Mouse (Mus musculus): ENCODE data around the gene Atraid.

Atraid gene

DNA sequence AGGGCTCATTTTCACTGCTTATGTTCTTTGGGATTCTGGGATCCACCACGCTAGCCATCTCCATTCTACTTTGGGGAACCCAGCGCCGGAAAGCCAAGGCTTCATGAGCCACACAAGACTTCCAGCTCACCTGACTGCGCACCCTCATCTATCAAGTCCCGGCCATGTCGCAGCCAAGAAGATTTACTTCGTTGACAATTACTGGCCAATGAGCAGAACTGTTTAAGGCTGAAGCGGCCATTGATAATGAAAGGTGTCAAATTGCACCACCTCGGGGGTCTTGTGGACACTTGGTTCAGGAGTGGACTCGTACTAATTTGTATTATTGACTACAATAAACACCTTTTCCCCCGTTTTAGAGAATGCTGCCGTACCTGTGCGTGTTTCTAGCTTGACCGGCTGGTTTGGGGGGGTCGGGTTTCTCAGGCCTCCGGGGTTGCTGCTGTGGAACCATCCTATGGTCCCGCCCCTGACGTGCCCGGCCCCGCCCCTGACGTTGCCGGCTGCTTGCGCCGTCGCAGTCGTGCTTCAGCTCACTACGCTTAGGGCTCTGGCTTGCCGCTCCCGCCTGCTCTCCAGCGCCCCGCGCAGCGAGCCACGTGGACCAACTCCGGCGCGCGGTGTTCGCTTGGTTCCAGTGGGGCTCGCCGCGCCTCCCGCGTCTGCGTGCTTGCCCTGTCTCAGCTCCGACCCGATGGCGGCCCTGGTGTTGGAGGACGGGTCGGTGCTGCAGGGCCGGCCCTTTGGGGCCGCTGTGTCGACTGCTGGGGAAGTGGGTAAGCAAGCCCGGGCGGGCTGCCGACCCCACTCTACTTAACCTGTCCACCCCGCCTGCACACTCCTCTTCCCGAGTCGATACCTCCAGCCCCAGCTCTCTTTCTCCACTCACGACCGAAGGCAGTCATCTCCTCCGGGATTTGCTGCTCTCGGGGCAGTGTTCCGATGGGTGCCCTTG is 6.4 kb downstream of the Atraid start, which contains the start of gene Cad:
Gene Cad (plus strand): TSS at position 520 of the 955 bp plus-strand sequence.
- under 1% methylated on average over 64 of the region's 64 CpGs for WGBS

DNA sequence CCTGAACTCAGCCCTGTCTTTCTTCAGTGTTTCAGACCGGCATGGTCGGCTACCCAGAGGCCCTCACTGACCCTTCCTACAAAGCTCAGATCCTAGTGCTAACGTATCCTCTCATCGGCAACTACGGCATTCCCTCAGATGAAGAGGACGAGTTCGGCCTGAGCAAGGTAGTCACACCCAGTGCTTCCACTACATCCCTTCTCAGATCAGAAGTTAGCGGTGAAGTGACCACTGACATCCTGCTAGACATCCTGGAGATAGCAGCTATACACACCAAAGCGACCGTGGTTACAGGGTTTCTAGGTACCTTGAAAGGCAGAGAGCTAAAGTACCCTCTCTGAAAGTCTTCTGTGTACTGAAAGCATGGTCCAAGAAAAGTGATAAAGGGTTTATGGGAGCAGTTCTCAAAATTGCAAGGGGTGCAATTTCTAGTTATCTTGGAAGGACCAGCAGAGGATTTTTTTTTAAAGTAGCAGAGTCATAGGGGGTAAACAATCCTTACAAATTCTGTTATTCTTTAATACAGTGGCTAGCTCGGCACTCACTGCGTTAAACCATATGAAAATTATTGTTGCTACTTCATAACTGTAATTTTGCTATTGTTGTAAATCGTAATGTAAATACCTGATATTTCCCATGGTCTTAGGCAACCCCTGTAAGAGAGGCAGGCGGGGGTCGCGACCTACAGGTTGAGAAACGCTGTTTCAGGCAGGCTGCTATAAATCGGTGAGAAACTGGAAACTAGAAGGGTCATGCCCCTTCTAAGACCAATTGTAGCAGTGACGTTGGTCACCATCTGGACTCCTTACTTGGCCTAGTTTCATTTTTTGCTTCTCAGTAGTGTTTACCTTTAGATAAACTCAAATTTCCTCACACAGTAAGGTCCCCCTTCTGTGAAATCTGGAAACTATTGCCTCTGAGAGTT is 7.4 kb downstream of the Atraid start:
- 41% methylated on average over 19 of the region's 19 CpGs for WGBS

DNA sequence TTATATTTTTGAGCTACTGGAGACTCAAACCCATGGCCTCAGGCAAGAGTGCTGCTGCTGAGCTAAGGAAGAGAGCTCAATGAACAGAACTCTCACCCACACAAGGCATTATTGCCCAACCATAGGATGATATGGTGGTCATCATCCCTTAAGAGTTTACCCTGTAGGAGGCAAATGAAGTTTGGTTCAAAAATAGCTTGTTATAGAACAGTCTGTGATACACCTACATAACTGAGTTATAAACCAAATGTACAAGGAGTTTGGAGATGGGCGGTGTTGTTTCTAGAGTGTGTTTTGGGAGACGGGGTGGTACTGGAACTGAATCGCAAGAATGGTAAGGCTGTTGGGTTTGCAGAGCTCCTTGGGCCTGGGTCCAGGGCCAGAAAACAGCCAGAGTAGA is 21.7 kb downstream of the Atraid start:
- whole genome bisulfite sequencing: 62% methylated on average over 3 of the region's 3 CpGs

DNA sequence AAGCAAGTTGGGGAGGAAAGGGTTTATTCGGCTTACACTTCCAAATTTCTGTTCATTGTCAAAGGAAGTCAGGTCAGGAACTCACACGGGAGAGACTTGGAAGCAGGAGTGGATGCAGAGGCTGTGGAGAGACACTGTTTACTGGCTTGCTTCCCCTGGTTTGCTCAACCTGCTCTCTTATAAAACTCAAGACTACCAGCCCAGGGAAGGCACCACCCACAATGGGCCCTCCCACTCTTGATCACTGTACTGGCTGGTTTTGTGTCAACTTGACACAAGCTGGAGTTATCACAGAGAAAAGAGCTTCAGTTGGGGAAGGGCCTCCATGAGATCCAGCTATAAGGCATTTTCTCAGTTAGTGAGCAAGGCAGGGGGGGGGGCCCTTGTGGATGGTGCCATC is 22.9 kb downstream of the Atraid start:
- WGBS: 64% methylated on average over 2 of the region's 2 CpGs

DNA sequence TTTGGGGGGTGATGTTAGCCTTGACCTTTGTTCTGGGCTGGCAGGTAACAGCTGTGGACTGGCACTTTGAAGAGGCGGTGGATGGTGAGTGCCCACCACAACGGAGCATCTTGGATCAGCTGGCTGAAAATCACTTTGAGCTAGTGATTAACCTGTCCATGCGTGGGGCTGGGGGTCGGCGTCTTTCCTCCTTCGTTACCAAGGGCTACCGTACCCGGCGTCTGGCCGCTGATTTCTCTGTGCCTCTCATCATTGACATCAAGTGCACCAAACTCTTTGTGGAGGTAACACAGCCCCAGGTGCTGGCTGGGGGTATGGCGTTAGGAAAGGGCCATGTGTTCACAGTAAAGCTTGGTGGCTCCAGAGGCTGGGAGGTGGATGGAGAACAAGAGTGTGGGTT is 23.7 kb downstream of the Atraid start:
- 94% methylated on average over 11 of the region's 11 CpGs for WGBS

DNA sequence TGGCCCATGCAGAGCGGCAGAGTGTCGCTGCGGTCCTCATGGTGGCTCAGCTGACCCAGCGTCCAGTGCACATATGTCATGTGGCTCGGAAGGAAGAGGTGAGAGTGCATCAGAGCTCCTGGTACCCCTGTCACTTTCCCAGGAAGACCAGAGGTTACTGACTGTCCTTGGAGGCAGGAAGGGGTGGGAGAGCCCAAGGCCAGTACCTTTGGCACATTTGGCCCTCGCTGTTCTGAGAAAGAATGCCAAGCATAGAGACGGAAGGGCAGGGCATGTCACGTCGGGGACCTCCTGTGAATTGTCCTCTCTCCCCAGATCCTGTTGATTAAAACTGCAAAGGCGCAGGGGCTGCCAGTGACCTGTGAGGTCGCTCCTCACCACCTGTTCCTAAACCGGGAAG is 25.1 kb downstream of the Atraid start:
- WGBS: 89% methylated on average over 12 of the region's 12 CpGs

DNA sequence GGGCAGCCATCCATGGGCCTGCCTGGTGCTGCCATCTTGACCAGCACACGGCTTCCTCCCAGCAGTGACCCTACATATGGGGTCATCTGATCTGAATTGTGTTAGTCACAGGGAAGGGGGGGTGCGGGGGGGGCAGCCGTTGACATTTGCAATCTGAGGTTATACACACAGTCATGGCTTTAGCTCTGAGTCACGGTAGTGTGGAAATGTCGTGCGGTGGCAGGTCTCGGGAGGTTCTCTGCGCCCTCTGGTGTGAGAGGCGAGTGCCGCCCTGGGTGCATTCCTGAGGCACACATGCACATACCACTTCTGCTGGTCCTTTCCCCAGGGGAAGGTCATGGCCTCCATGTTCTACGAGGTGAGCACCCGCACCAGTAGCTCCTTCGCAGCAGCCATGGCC is 28.2 kb downstream of the Atraid start:
- 90% methylated on average over 13 of the region's 13 CpGs for WGBS

DNA sequence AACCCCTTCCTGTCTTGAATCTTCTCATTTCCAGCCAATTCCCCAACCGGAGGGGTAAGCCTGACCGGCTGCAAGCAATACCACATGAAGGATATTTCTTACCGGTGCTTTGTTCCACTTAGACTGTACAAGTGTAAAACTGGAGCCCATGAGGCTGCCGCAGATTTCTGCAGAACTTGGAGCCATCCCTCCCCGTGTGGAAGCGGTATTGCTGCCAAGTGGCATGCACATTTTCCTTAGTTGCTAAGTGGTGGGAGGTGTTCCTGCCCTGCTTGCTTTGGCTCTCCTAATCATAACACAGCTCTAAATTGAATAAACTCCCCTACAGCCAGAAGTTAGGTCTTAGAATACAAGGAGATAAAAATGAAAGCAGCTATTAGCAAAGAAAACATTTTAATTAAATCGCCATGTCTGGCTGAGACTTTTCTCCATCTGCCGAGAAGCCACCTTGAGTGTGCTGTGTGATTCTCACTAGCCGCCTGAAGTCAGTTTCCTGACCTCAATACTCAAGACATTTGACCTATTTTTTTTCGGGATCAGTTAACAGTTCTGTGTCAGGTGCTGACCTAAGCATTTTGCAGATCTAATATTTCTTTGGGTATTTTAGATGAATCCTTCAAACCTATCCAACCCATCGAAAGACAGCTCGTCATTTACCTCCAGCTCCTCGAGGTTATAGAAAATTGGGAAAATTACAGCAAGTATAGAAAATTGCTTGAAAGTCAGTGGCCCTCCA is 32.1 kb downstream of the Atraid start:
- WGBS: 41% methylated on average over 13 of the region's 13 CpGs

DNA sequence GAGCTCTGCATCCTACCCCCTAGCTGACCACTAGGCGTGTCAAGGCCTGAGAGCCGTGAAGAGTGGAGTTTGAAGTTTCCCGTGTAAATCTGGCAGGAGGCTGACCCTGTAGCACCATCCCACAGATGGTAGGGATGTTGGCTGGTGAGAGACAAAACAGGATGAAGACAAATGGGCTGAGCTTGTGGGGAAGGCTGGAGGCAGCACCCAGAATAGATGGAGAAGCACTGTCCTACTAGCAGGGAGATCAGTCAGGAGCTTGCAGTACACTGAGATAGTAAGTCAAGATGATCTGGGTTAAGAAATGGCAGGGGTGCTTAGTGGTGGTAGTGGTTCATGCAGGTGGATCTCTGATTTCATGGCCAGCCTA is 32.7 kb downstream of the Atraid start:
- 41% methylated on average over 3 of the region's 3 CpGs for WGBS

DNA sequence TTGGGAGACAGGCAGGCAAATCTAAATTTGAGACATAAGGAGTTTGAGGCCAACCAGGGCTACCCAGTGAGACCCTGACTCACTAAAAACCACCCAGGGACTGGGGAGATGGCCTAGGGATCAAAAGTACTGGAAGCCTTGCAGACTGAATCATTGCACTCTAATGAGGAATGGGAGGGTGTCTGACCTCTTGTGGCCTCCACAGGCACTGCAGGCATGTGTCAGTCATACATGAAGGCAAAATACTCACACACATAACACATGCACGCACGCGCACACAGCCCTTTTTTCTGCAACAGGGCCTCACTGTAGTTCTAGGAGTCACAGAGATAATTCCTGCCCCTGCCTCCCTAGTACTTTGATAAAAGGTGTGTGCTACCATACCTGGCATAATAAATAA is 33.3 kb downstream of the Atraid start:
- WGBS: 83% methylated on average over 3 of the region's 3 CpGs

DNA sequence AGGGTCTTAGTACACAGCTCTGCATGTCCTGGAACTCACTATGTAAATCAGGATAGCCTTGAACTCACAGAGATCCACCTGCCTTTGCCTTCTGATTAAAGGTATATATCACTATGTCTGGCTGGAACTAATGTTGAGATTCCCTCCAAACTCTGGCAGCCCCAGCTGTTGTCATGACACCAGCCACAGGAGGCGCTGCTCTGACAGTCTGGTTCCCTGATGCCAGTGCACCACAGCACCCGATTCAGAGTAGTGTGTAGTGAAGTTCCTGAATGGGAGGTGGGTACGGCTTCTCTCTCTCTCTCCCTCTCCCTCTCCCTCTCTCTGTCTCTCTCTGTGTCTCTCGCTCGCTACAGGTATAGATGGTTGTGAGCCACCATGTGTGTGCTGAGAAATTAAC is 34.2 kb downstream of the Atraid start:
- WGBS: 16% methylated on average over 5 of the region's 5 CpGs

DNA sequence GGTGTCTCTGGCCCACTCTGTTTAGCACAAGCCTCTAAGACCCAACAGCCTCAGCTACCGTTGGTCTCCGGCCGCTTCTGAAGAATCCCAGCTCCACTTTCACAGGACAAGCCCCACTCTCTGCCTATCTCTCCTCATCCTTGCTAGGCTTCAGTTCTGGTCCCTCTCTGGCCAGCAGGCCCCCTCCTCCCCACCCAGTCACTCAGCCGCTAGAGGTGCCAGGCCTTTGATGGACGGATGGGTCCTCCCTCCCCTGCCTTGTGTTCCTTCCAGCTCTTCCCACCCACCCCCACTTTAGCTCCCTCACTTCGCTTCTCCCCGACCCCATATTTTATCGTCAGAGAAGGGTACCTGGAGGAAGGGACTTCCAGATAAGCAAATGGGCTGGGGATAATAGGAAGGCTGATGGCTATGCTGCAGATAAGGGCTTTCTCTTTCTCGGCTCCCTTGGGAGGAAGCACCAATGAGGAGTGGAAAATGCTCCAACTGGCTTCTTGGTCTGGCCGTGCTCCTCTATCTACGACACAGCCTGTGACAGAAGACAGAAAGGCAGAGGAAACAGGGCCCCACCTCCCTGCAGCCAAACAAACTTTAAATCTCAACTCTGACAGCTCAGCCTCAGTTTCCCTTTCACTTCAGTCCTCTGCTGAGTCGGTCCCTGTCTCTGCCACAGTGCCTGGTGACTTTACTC is 35.0 kb downstream of the Atraid start:
- 50% methylated on average over 12 of the region's 12 CpGs for WGBS

DNA sequence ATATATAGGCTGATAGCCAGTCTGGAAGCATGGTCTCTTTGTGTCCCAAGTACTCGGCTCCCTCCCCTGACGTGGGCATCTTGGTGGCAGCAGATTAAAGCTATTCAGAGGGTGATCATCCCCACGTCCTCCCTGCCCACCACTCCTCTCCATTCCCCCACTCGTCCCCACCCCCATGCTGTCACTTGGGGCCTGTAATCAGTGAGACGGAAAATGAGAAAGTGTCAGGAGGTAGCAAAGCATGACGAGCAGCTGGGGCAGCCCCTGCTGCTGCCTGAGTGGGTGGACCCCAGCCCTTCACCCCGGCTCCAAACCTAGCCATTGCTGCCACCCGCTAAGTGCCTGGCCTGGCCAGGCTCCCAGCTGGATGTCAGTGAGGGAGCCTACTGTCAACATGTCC is 35.8 kb downstream of the Atraid start:
- WGBS: 23% methylated on average over 8 of the region's 8 CpGs

DNA sequence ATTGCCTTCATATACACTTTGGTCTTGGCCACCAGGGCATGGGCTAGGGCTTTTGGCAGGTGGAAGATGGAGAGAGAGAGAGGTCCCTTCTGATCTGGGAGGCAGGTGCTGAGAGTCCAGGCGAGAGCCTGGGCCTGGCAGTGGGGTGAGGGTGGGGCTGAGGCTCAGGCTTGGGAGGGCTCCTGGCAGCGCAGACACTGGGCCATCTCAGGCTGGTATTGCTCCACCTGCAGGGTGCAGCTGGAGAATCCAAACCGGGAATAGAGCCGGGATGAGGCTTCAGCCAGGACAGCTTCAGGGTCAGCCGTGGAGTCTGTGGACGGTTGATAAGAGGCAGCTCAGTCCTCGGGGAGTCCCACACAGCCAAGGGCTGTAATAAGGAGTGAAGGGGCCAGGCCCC is 38.5 kb downstream of the Atraid start:
- WGBS: 52% methylated on average over 7 of the region's 7 CpGs

DNA sequence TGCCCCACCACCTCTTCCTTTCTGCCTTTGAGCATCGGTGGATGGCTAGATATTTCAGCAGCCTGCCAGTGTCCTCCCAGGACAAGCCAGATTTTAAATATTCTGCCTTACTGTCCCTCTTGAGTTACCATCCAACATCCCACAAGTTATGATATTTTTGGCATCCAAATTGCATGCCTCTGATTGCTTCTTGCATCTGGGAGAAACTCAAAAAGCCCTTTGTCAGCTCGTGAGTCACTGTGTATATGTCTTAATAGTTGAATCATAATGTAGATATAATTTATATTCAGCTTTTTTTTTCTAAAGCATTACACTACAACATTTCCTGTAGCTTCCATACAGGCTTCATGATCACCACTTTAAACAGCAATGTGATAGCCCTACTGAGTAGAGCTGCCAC is 39.0 kb downstream of the Atraid start:
- 37% methylated on average over 2 of the region's 2 CpGs for WGBS

DNA sequence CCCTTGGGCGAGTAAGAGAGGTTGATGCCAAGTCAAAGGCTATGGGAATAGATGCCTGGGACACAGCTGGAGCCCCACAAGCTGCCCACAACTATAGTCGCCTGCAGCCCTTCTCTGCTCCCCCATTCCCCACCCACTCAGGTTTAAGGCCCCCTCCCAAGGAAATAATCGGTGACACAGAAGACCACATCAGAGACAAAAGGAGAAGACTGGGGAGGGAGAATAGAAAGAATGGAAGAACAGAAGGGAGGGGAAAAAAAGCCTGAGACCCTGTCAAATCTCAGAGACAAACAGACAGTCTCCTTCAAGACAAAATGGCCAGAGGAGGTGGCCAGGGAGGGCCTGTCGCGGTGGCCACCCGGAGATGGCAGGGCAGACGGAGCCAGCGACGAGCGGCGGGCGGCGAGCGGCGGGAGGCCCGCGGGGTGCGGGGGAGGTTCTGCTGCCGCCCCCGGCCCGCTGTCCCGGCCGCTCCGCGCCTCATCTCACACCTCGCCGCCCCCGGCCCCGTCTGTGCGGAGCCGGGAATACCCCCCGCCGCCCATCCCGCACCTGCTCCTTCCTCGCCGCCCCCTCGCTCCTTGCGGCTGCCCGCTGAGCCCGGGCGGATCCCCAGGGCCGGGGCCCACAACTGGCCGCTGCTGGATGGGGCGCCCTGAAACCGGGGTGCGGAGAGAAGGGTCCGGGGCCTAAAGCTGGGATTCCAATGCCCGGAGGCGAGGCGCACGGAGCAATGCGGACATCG is 44.3 kb downstream of the Atraid start:
- 7% methylated on average over 51 of the region's 53 CpGs for WGBS

DNA sequence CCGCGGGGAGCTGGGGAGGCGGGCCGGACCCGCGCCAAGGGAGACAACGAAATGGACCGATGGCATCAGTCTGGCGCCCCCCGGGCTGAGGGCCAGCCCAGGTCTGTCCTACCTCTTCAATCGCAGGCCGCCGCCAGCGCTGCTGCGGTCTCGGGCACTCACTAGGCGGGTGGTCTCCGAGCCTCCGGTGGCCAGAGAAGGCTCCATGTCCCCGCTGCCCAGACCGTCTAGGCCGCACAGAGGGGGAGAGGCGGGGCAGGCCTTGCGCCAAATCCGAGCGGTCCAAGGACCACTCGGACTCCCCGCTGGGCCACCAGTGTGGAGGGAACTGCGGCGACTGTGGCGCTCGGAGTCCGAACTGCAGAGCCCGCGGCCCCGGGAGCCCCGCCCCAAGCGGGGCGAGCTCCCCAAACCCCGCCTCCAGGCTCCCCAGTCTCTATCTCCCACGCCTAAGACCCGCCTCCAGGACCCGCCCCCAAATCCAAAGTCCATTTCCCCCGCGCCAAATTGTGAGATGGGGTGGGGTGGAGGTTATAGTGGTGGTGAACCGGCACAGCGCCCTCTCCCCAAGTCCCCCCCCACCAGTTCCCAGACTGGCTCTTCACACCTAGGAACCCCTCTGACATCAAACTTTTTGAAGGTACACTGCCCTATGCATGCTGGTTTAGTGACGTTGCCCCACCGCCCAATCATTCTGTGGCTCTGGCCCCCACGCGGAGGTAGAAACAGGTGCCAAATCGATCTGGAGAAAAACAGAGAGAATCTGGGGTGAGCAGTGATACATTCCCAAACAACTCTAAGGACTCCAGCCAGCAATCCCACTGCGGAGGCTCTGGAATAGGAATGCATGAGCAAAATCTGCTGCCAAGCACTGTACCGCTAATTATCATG is 45.3 kb downstream of the Atraid start:
- WGBS: under 1% methylated on average over 54 of the region's 54 CpGs

DNA sequence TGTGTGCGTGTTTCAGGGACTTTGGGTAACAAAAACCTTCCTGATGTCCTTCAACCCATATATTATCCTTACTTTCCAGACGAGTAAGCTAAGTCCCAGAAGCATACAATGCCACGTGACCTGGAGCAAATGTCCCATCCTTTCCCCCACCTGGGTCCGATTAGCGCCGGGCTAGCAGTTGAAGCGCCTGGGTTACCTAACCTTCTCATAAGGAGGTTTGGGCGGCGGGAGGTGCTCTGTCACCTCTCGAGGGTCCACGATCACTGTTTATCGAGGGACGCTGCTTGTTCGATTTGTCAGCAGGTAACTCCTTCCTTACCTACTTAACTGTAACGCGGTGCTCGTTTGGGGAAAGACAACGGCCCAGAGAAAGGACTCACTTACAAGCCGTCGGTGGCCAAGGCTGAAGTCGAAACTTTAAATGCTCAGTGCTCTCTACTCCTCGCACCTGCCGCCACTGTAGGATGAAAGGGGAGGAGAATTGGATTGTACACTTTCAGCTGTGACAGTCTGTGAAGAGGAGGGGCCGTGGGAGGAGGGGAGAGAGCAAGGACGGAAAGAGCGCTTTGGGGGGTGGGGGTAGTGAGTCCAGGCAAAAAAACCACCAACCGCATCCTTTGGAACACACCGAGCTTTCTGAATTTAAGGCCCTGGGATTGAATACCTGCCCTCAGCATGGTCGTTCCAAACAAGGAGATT is 46.1 kb downstream of the Atraid start:
- 2% methylated on average over 29 of the region's 29 CpGs for WGBS
